Mouse (Mus musculus) forebrain, postnatal 0 days (tissue): Measurements from ENCODE around the gene Brpf3. TPM values are rescaled to one million over a fixed set of nuclear protein-coding genes. Genes with fewer than 3 reads are reported as not detected.

Experiments used
- ATAC-seq: fragments of 200-750 bp; cut with Nextera tagmentation; 2 replicates; pipeline ENCODE4 v1.8.0; 2017; ENCODE audit warnings: mild to moderate bottlenecking, moderate library complexity
- DNase-seq: peaks from one replicate; pipeline ENCODE4 v3.0.0-alpha.2; 2015
- H3K27ac ChIP-seq: fragments of 300-500 bp; sonication (generic); 2 replicates; pipeline ENCODE4 v1.5.1; 2014; ENCODE audit warnings: low read depth, mild to moderate bottlenecking, antibody characterized with exemption, low read length, moderate library complexity, mixed read lengths
- H3K27me3 ChIP-seq: fragments of 300-500 bp; sonication (generic); 2 replicates; pipeline ENCODE4 v1.6.1; 2014; ENCODE audit warnings: mild to moderate bottlenecking, low read length, mixed read lengths; ENCODE audit not compliant: insufficient read depth
- H3K36me3 ChIP-seq: fragments of 300-500 bp; sonication (generic); 2 replicates; pipeline ENCODE4 v1.6.1; 2014; ENCODE audit warnings: mild to moderate bottlenecking, moderate library complexity; ENCODE audit not compliant: insufficient read depth
- H3K4me1 ChIP-seq: fragments of 300-500 bp; sonication (generic); 2 replicates; pipeline ENCODE4 v1.6.1; 2014; ENCODE audit warnings: antibody characterized with exemption; ENCODE audit not compliant: insufficient read depth
- H3K4me2 ChIP-seq: fragments of 300-500 bp; sonication (generic); 2 replicates; pipeline ENCODE4 v1.6.1; 2014; ENCODE audit warnings: low read depth, mild to moderate bottlenecking, moderate library complexity
- H3K4me3 ChIP-seq: fragments of 300-500 bp; sonication (generic); 2 replicates; pipeline ENCODE4 v1.5.1; 2014; ENCODE audit warnings: low read depth, low read length, mixed read lengths
- H3K9ac ChIP-seq: fragments of 300-500 bp; sonication (generic); 2 replicates; pipeline ENCODE4 v1.6.1; 2014; ENCODE audit warnings: mild to moderate bottlenecking
- H3K9me3 ChIP-seq: fragments of 300-500 bp; sonication (generic); 2 replicates; pipeline ENCODE4 v1.6.1; 2016; ENCODE audit warnings: low read length
- CTCF ChIP-seq: sonication (generic); IDR thresholded peaks from 2 replicates; pipeline ENCODE4 v1.5.1; 2016; ENCODE audit warnings: antibody characterized with exemption, control low read depth, low read depth
- WGBS: fragments of 180-500 bp; shearing (Covaris S2); extraction: QIAGEN DNeasy Blood & Tissue Kit; methylation state at CpG from one replicate; pipeline ENCODE4 v1.1.7; 2014; 5-methylcytosine and 5-hydroxymethylcytosine counted together
- polyA plus RNA-seq: library from polyadenylated mRNA; unstranded; fragments of >200 nt; fragmentation: Nextera tagmentation; extraction: Ambion mirVana; gene quantifications from 2 replicates; pipeline ENCODE4 v1.2.1, GENCODE M21; 2015
- total RNA-seq: library from RNA; depleted of rRNA; stranded (reverse); fragments of >200 nt; gene quantifications from 2 replicates; pipeline ENCODE4 v1.2.3, GENCODE M21; 2014

The Brpf3 gene
- total and polyA plus RNA-seq, 2 experiments from 2014 or later, result 4.1 to 13.0 TPM

DNA sequence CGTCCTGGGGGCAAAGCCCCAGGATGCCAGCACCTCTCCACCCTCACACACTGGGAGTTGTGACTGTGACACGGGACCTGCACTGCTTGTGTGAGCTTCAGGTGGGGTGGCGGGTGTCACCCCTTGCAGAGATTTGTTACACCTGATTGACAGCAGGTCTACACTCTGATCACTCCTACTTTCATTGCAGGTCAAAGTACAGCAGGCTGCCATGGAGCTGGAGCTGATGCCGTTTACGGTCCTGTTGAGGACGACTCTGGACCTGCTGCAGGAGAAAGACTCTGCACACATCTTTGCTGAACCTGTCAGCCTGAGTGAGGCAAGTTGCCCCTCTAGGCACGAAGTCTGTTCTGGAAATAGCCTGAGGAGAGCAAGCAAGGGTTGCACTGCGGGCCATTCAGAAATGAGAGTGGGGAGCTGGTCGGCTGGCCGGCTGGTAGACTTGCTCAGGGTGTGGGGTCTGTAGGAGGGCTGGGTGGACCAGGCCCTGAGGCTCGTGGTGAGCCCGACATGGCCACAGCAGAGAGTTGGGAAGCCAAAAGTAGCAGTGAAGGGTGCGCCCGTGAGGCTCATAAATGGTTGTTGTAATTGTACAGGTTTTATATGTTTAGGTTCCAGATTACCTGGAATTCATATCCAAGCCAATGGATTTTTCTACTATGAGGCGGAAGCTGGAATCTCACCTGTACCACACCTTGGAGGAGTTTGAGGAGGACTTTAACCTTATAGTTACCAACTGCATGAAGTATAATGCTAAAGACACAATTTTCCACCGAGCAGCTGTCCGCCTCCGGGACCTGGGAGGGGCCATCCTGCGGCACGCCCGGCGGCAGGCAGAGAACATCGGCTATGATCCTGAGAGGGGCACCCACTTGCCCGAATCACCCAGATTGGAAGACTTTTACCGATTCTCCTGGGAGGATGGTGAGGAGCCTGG, 16.3 kb downstream of the Brpf3 start:
- no peaks in the 10 kb centered on the region for H3K9me3 ChIP-seq
- no peak overlapping the region for H3K4me2 ChIP-seq
- no peak overlapping the region for H3K9ac ChIP-seq
- H3K4me3 ChIP-seq, result no peak overlapping the region
- WGBS, result 96% methylated on average over 25 of the region's 25 CpGs
- peaks cover 67% of the 10 kb centered on the region for H3K36me3 ChIP-seq
- ATAC-seq, result no peak
- H3K27ac ChIP-seq, result no peak overlapping the region
- DNase-seq, result no peak
- TF ChIP-seq CTCF, result no peak
- no peaks in the 10 kb centered on the region for H3K4me1 ChIP-seq
- H3K27me3 ChIP-seq, result no peaks in the 10 kb centered on the region

DNA sequence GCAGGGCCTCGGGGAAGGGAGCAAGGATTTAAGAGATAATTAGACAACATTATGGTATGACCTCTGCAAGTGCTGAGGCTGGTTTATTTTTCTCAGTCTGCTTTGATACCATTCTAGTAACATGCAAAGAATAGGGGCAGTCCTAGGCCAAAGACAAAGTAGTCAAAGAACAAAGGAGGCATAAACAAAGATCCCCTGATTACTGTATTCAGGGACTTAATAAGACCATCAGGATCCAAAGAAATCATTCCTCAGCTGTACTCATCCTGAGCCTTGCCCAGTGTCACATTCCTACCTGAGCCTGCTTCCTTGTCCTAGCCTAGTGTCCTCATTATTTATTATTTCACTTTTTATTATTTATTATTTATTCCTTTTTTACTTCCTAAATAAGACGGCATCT, 19.3 kb downstream of the Brpf3 start:
- no peak for DNase-seq
- Histone ChIP-seq H3K27ac (no peak overlapping the region), H3K4me2 (no peak overlapping the region), H3K4me3 (no peak overlapping the region), H3K9ac (no peak overlapping the region), H3K4me1 (no peaks in the 10 kb centered on the region), H3K36me3 (peaks cover 75% of the 10 kb centered on the region), H3K9me3 (no peaks in the 10 kb centered on the region), H3K27me3 (no peaks in the 10 kb centered on the region)
- no peak for TF ChIP-seq CTCF
- 52% methylated on average over 2 of the region's 2 CpGs for WGBS
- no peak for ATAC-seq

DNA sequence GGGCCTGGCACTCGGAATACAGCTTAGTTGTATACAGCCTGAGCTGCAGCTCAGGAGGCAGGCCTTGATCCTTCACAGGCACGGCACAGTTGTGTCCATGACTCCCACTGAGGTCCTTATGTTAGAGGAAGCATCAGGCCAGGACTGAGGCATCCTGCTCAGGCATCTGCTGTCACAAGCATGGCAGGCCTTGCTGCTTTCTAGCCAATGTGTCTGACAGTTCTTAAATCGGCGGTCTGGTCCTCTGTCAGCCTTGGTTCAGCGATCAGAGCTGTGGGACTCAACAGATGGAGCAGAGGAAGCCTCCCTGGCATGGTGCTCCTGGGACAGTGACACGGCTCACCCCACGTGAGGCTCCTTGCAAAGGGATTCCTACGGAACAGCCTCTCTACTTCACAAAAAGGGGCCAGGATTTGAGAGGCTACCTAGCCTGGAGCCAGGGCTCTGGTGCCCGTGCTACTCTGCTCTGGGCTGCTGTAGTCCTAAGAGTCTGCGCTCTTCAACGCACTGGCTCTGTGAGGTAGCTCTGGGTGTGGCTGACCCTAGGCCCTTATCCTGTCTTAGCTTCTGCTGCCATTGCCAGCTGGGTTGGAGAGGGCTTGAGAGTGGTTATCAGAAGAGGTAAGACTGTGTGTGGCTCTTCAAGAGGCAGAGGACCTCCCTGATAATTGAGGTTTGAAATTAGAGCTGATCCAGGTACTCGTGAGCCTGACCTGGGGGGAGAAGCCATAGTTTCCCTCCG, 22.3 kb downstream of the Brpf3 start:
- no peak overlapping the region for H3K27ac ChIP-seq
- H3K9ac ChIP-seq, result no peak overlapping the region
- no peak overlapping the region for H3K4me2 ChIP-seq
- no peaks in the 10 kb centered on the region for H3K27me3 ChIP-seq
- DNase-seq (peak; percentile 41), ATAC-seq (peak; percentile 83)
- no peaks in the 10 kb centered on the region for H3K4me1 ChIP-seq
- TF ChIP-seq CTCF, result no peak
- peaks cover 80% of the 10 kb centered on the region for H3K36me3 ChIP-seq
- WGBS, result 79% methylated on average over 13 of the region's 13 CpGs
- H3K4me3 ChIP-seq, result no peak overlapping the region
- H3K9me3 ChIP-seq, result no peaks in the 10 kb centered on the region

- Histone ChIP-seq H3K9ac (no peak overlapping the region), H3K27ac (no peak overlapping the region), H3K27me3 (no peaks in the 10 kb centered on the region), H3K4me2 (no peak overlapping the region), H3K9me3 (no peaks in the 10 kb centered on the region), H3K36me3 (peaks cover 80% of the 10 kb centered on the region), H3K4me1 (no peaks in the 10 kb centered on the region), H3K4me3 (no peak overlapping the region)
- no peak for TF ChIP-seq CTCF
- ATAC-seq (no peak), DNase-seq (no peak)
- 88% methylated on average over 11 of the region's 11 CpGs for WGBS
Observed at GRCm38 (mm10) chr17:28823749-28824148, 22.9 kb downstream of the Brpf3 start.

- H3K4me2 ChIP-seq, result no peak overlapping the region
- no peak overlapping the region for H3K27ac ChIP-seq
- no peaks in the 10 kb centered on the region for H3K4me1 ChIP-seq
- H3K9me3 ChIP-seq, result no peaks in the 10 kb centered on the region
- ATAC-seq, result no peak
- H3K9ac ChIP-seq, result no peak overlapping the region
- no peak for DNase-seq
- no peak overlapping the region for H3K4me3 ChIP-seq
- 88% methylated on average over 6 of the region's 6 CpGs for WGBS
- H3K27me3 ChIP-seq, result no peaks in the 10 kb centered on the region
- TF ChIP-seq CTCF, result no peak
- peaks cover 75% of the 10 kb centered on the region for H3K36me3 ChIP-seq
Observed at GRCm38 (mm10) chr17:28824896-28825295, 24.0 kb downstream of the Brpf3 start.

DNA sequence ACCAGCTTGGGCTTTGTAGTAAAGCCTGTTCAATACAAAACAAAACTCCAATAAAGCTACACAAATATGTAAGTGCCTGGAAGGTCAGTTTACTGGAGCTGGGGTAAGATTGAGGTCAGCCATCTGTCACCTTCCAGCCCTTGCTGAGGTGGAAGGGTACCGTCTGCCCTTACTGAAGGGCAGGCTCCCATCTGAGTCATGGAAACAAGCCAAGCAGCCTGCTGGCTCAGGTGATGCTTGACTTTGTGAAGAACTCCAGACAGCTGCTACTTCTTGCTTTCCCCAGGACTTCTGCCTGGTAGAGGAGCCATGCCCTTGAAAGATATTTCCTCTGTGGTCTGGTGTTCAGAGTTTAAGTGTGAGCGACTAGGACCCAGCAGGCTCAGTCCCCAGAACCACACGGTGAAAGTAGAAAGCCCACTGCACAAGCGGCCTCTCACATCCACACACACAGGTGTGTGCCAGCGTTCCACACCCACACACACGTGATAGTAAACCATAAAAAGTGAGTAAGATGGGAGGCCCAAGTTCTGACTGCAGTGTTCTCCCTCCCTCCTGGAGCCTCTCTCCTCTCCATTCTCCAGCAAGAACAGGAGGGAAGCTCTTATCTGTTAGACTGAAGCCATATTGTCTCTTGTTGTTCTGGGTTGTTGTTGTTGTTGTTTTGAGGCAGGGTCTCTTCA, 24.6 kb downstream of the Brpf3 start:
- no peak overlapping the region for H3K9ac ChIP-seq
- H3K4me1 ChIP-seq, result no peaks in the 10 kb centered on the region
- no peak for TF ChIP-seq CTCF
- H3K36me3 ChIP-seq, result peaks cover 74% of the 10 kb centered on the region
- ATAC-seq (no peak), DNase-seq (no peak)
- H3K4me2 ChIP-seq, result no peak overlapping the region
- H3K9me3 ChIP-seq, result no peaks in the 10 kb centered on the region
- H3K4me3 ChIP-seq, result no peak overlapping the region
- no peak overlapping the region for H3K27ac ChIP-seq
- 97% methylated on average over 6 of the region's 6 CpGs for WGBS
- no peaks in the 10 kb centered on the region for H3K27me3 ChIP-seq
